Mouse (Mus musculus) embryonic facial prominence, embryonic 14.5 days (tissue): Measurements from ENCODE around the gene Ttc22. TPM values are rescaled to one million over a fixed set of nuclear protein-coding genes. Genes with fewer than 3 reads are reported as not detected.

Source experiments
- ATAC-seq: fragments of 200-750 bp; cut with Nextera tagmentation; 2 replicates; pipeline ENCODE4 v1.8.0; 2017; ENCODE audit warnings: low read depth, moderate number of reproducible peaks, moderate TSS enrichment
- DNase-seq: peaks from one replicate; pipeline ENCODE4 v3.0.0-alpha.2; 2015; ENCODE audit warnings: low spot score
- H3K27ac ChIP-seq: fragments of 300-500 bp; sonication (generic); replicated peaks from 2 replicates; pipeline ENCODE4 v1.5.1; 2014; ENCODE audit warnings: low read depth, mild to moderate bottlenecking, low read length, moderate library complexity
- H3K27me3 ChIP-seq: fragments of 300-500 bp; sonication (generic); replicated peaks from 2 replicates; pipeline ENCODE4 v1.6.1; 2014; ENCODE audit warnings: low read length; ENCODE audit not compliant: control insufficient read depth, insufficient read depth
- H3K36me3 ChIP-seq: fragments of 300-500 bp; sonication (generic); 2 replicates; pipeline ENCODE4 v1.6.1; 2014; ENCODE audit warnings: low read length, mixed read lengths; ENCODE audit not compliant: control insufficient read depth, insufficient read depth
- H3K4me1 ChIP-seq: fragments of 300-500 bp; sonication (generic); 2 replicates; pipeline ENCODE4 v1.6.1; 2014; ENCODE audit warnings: antibody characterized with exemption, low read length; ENCODE audit not compliant: control insufficient read depth, insufficient read depth
- H3K4me2 ChIP-seq: fragments of 300-500 bp; sonication (generic); 2 replicates; pipeline ENCODE4 v1.6.1; 2014; ENCODE audit warnings: low read depth, mild to moderate bottlenecking, low read length, moderate library complexity, mixed read lengths
- H3K4me3 ChIP-seq: fragments of 300-500 bp; sonication (generic); 2 replicates; pipeline ENCODE4 v1.5.1; 2014; ENCODE audit warnings: low read depth, mild to moderate bottlenecking, low read length
- H3K9ac ChIP-seq: fragments of 300-500 bp; sonication (generic); 2 replicates; pipeline ENCODE4 v1.6.1; 2014; ENCODE audit warnings: low read depth, mild to moderate bottlenecking, low read length, moderate library complexity, mixed read lengths
- H3K9me3 ChIP-seq: fragments of 300-500 bp; sonication (generic); 2 replicates; pipeline ENCODE4 v1.6.1; 2016; ENCODE audit warnings: low read length; ENCODE audit not compliant: control insufficient read depth
- WGBS: fragments of 180-500 bp; shearing (Covaris S2); extraction: QIAGEN DNeasy Blood & Tissue Kit; methylation state at CpG from one replicate; pipeline ENCODE4 v1.1.7; 2014; 5-methylcytosine and 5-hydroxymethylcytosine counted together
- polyA plus RNA-seq: library from polyadenylated mRNA; unstranded; fragments of >200 nt; fragmentation: Nextera tagmentation; extraction: Ambion mirVana; gene quantifications from 2 replicates; pipeline ENCODE4 v1.2.1, GENCODE M21; 2014

Gene Ttc22
- polyA plus RNA-seq, 1 experiment from 2014 or later: 3.5 TPM

DNA sequence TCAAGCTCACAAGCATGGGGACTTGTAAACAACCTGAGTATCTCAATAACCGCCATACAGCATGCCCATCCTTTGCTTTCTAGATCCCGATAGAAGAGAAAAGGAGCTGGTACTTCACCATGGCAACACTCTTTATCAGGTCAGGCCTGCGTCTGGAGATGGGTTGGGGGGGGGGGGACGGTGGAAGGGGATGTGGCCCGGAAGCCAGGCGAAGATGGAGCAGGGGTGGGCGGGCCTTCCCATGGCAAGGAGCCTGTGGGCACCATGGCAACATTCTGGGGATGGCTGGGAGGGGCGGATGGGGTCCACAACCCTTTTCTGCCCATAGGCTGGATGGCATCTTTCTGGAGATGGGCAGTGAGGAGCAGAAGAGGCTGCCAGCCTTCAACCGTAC, 11.9 kb downstream of the Ttc22 start:
- Histone ChIP-seq H3K9ac (0 out of 2 replicates have a peak overlapping the region, but pooled peaks have one; percentile 8), H3K27ac (peak overlapping the region; percentile 84), H3K27me3 (no peaks in the 10 kb centered on the region), H3K9me3 (no peaks in the 10 kb centered on the region), H3K4me1 (peaks cover 22% of the 10 kb centered on the region), H3K4me2 (no peak overlapping the region), H3K36me3 (no peaks in the 10 kb centered on the region), H3K4me3 (no peak overlapping the region)
- no peak for ATAC-seq
- no peak for DNase-seq
- WGBS: 33% methylated on average over 5 of the region's 9 CpGs

DNA sequence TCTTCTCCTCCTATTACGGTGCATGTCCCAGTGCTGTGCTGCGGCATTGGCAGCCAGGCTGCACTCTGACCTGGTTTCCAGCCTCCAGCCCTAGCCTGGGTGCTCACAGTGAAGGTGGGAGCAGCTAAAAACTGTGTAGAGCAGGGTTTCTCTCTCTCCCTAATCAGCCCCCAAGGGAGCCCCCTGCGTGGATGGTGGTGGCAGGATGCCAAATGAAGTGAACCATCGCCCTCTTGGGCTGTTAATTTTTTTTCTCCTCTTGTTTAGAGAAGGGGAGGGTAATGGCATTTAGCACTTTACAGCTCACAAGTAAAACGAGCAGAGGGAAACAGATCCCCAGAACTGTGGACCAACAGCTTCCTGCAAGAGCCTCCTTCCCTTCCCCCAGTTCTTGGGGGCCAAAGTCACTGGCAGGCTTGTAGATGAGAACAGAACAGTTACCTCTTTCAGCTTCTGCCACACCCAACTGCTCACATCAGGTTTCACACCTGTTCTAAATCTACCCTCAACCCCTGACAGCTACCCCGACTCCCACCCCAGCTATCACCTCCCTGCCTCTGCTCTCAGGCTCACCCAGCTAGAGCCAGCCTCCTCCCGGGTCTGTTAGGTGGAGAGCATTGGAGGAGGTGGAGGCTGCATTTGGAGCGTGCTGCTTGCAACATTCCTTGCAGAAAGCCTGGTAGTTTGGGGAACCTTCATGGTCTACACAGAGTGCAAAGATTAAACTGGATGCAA, 21.4 kb downstream of the Ttc22 start:
- DNase-seq: peak; percentile 23
- no peaks in the 10 kb centered on the region for H3K36me3 ChIP-seq
- ATAC-seq: peak; percentile 47; the same call in 1 of the 2 replicates
- peaks cover 11% of the 10 kb centered on the region for H3K4me1 ChIP-seq
- H3K9ac ChIP-seq: no peak overlapping the region
- no peaks in the 10 kb centered on the region for H3K27me3 ChIP-seq
- H3K9me3 ChIP-seq: no peaks in the 10 kb centered on the region
- H3K27ac ChIP-seq: no peak overlapping the region
- no peak overlapping the region for H3K4me2 ChIP-seq
- 26% methylated on average over 8 of the region's 8 CpGs for WGBS
- no peak overlapping the region for H3K4me3 ChIP-seq

DNA sequence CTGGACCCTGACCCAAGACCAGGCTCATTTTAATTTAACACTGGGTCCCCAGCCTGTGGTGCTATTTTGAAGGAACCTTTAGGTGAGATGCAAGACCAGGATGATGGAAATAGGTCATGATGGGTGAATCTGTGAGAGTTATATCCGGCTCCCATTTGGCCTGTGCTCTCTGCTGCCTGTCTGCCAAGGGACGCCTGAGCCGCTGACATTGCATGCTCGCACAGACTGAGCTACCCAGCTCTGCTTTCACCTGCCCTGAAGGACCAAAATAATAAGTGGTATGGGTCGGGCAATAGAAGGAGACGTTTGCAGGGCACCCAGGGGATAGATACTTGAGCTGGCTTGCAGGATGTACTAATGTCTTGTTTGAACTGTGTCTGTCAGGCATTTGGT, 22.0 kb downstream of the Ttc22 start:
- WGBS: 56% methylated on average over 6 of the region's 6 CpGs
- no peak for DNase-seq
- no peak for ATAC-seq
- H3K9ac ChIP-seq: no peak overlapping the region
- no peaks in the 10 kb centered on the region for H3K27me3 ChIP-seq
- H3K4me1 ChIP-seq: peaks cover 11% of the 10 kb centered on the region
- no peaks in the 10 kb centered on the region for H3K9me3 ChIP-seq
- H3K4me2 ChIP-seq: no peak overlapping the region
- H3K27ac ChIP-seq: no peak overlapping the region
- no peaks in the 10 kb centered on the region for H3K36me3 ChIP-seq
- H3K4me3 ChIP-seq: no peak overlapping the region

DNA sequence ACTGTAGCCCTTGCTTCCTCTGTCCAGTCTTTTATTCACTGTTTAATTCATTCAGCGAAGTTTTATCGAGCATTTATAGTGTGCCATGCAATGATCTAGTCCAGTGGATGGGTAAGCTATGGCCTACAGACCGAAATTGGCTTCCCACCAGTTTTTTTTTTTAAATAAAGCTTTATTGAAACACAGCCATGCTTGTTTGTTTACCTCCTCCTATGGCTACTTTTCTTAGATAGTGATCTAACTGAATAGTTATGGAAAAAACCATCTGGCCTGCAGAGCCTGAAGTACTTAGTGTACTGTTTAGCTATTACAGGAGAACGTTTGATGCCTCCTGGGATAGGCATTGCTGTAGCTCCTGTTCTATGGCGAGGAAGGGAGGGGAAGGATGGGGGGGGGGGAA, 23.6 kb downstream of the Ttc22 start:
- Histone ChIP-seq H3K4me3 (no peak overlapping the region), H3K9me3 (no peaks in the 10 kb centered on the region), H3K9ac (no peak overlapping the region), H3K36me3 (no peaks in the 10 kb centered on the region), H3K4me1 (peaks cover 11% of the 10 kb centered on the region), H3K27ac (no peak overlapping the region), H3K4me2 (no peak overlapping the region), H3K27me3 (no peaks in the 10 kb centered on the region)
- DNase-seq (no peak), ATAC-seq (no peak)
- WGBS: 78% methylated on average over 5 of the region's 5 CpGs

DNA sequence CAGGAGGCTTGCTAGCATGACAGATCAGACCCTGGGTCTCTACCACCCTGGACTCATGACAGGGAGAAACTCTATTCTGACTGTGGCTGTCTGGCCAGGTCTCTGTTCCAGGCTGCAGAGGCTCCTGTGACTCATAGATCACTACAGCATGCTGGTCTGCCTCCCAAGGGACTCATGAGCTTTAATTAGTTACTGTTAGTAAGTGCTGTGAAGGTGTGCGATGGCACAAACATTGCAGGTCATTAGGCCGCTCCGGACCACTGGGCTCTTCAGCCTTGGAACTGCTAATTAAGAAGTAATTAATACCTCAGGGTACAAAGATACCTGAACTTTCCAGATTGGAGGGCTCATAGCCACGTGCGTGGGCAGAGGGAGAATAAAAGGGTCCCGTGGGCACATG, 24.9 kb downstream of the Ttc22 start:
- no peak overlapping the region for H3K9ac ChIP-seq
- peak; percentile 25 for DNase-seq
- H3K27me3 ChIP-seq: no peaks in the 10 kb centered on the region
- H3K9me3 ChIP-seq: no peaks in the 10 kb centered on the region
- 74% methylated on average over 6 of the region's 6 CpGs for WGBS
- H3K36me3 ChIP-seq: no peaks in the 10 kb centered on the region
- peaks cover 19% of the 10 kb centered on the region for H3K4me1 ChIP-seq
- no peak overlapping the region for H3K27ac ChIP-seq
- no peak overlapping the region for H3K4me2 ChIP-seq
- no peak for ATAC-seq
- H3K4me3 ChIP-seq: no peak overlapping the region

DNA sequence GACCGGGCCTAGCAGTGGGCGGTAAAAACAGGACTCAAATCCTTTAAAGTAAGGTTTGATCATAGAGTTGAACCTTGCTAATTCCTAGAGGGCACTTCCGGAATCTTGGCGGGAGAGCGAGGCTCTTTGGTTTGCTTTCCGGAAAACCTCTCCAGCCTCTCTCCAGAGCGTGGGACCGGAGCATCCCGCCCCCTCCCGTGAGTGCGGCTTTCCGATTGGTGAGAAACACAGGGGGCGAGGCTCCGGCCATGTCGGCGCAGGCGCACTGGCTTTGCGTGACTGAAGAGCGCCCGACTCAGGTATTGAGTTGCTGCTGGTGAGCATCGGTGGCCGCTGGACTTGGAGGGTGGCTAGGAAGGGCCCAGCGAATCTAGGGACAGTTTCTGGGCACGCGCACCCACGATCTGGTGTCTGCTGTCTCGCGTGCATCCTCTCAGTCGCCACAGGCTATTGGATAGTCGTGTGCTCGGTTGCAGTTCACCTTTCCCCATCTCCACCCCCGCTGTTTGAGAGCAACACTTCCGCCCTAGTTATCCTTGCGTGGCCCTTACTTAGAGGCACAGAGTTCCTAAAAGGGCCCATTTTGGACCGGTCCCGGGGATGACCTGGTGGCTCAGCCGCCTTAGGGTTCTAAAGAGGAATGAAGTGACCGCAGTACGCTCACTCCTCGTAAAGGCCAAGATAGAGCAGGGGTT, 28.7 kb downstream of the Ttc22 start, which contains the start of gene Pars2:
Pars2 (plus strand) TSS at position 237 of the 695 bp plus-strand sequence.
- H3K9me3 ChIP-seq: no peaks in the 10 kb centered on the region
- H3K4me3 ChIP-seq: peak within 1 kb of the TSS; percentile 73
- DNase-seq (peak; percentile 99), ATAC-seq (peak; percentile 99)
- peak within 1 kb of the TSS; percentile 74 for H3K27ac ChIP-seq
- peaks cover 19% of the 10 kb centered on the region for H3K36me3 ChIP-seq
- WGBS: 1% methylated on average over 40 of the region's 40 CpGs
- peak within 1 kb of the TSS; percentile 94 for H3K4me2 ChIP-seq
- peak within 1 kb of the TSS; percentile 81 for H3K9ac ChIP-seq
- peaks cover 8% of the 10 kb centered on the region; the same call in 1 of the 2 replicates for H3K4me1 ChIP-seq
- no peaks in the 10 kb centered on the region for H3K27me3 ChIP-seq

DNA sequence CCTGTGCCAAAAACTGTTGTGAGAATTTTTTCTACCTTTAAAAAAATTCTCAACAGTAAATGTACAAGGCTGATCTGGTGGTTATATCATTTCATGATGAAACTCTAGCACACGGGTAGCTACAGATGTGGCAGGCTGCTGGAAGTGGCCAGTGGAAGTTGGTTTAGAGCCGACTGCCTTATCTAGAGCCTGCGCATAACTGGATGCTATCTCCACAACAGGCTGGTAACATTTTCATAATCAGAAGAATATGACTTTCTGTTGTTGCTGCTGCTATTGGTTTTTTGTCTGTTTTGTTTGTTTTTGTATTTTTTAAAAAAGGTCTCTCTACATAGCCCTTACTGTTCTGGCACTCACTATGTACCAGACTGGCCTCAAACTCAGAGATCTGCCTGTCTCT, 30.3 kb downstream of the Ttc22 start:
- DNase-seq: no peak
- Histone ChIP-seq H3K4me2 (no peak overlapping the region), H3K27ac (no peak overlapping the region), H3K27me3 (no peaks in the 10 kb centered on the region), H3K9ac (no peak overlapping the region), H3K36me3 (peaks cover 28% of the 10 kb centered on the region), H3K9me3 (no peaks in the 10 kb centered on the region), H3K4me1 (peaks cover 8% of the 10 kb centered on the region; the same call in 1 of the 2 replicates), H3K4me3 (no peak overlapping the region)
- ATAC-seq: no peak
- 90% methylated on average over 3 of the region's 3 CpGs for WGBS

DNA sequence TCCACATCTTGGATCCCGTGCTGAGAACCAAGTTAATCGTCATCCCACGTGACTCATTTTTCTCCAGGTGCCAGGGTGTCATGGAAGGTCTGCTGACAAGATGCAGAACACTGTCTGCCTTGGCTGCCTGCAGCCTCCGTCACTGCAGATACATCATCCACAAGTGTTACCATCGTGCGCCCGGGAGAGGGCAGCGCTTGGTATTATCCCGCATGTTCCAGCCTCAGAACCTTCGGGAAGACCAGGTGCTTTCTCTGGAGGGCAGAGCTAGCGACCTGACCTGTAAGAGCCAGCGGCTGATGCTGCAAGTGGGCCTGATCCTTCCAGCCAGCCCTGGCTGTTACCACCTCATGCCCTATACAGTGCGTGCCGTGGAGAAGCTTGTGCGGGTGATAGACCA, 30.8 kb downstream of the Ttc22 start:
- no peak overlapping the region for H3K4me2 ChIP-seq
- H3K9me3 ChIP-seq: no peaks in the 10 kb centered on the region
- H3K36me3 ChIP-seq: peaks cover 29% of the 10 kb centered on the region
- no peaks in the 10 kb centered on the region for H3K27me3 ChIP-seq
- DNase-seq (no peak), ATAC-seq (no peak)
- H3K9ac ChIP-seq: no peak overlapping the region
- 91% methylated on average over 15 of the region's 15 CpGs for WGBS
- H3K4me3 ChIP-seq: no peak overlapping the region
- no peak overlapping the region for H3K27ac ChIP-seq
- H3K4me1 ChIP-seq: peaks cover 8% of the 10 kb centered on the region; the same call in 1 of the 2 replicates
